Mouse (Mus musculus): ENCODE measurements around the gene Wee1.

- TF ChIP-seq POLR2A (IDR thresholded peaks at IDR 0.05; ENCODE audit: low read depth, low read length) (no peak), CTCF (IDR thresholded peaks at IDR 0.05; ENCODE audit: extremely low read depth, insufficient read length, insufficient replicate concordance, low read depth, low read length) (no peak)
These were observed 2.2 kb downstream of the Wee1 start for GRCm38 (mm10) chr7:110123844-110124555.

Data from small intestine, adult 2 months (tissue).